Mouse (Mus musculus) forebrain, postnatal 0 days (tissue): ENCODE results near the gene Gba2. TPM values are rescaled to one million over a fixed set of nuclear protein-coding genes. Genes with fewer than 3 reads are reported as not detected.

Experiments
- ATAC-seq: fragments of 200-750 bp; cut with Nextera tagmentation; 2 replicates; pipeline ENCODE4 v1.8.0; 2017; ENCODE audit warnings: mild to moderate bottlenecking, moderate library complexity
- DNase-seq: peaks from one replicate; pipeline ENCODE4 v3.0.0-alpha.2; 2015
- H3K27ac ChIP-seq: fragments of 300-500 bp; sonication (generic); 2 replicates; pipeline ENCODE4 v1.5.1; 2014; ENCODE audit warnings: low read depth, mild to moderate bottlenecking, antibody characterized with exemption, low read length, moderate library complexity, mixed read lengths
- H3K27me3 ChIP-seq: fragments of 300-500 bp; sonication (generic); 2 replicates; pipeline ENCODE4 v1.6.1; 2014; ENCODE audit warnings: mild to moderate bottlenecking, low read length, mixed read lengths; ENCODE audit not compliant: insufficient read depth
- H3K36me3 ChIP-seq: fragments of 300-500 bp; sonication (generic); 2 replicates; pipeline ENCODE4 v1.6.1; 2014; ENCODE audit warnings: mild to moderate bottlenecking, moderate library complexity; ENCODE audit not compliant: insufficient read depth
- H3K4me1 ChIP-seq: fragments of 300-500 bp; sonication (generic); 2 replicates; pipeline ENCODE4 v1.6.1; 2014; ENCODE audit warnings: antibody characterized with exemption; ENCODE audit not compliant: insufficient read depth
- H3K4me2 ChIP-seq: fragments of 300-500 bp; sonication (generic); 2 replicates; pipeline ENCODE4 v1.6.1; 2014; ENCODE audit warnings: low read depth, mild to moderate bottlenecking, moderate library complexity
- H3K4me3 ChIP-seq: fragments of 300-500 bp; sonication (generic); 2 replicates; pipeline ENCODE4 v1.5.1; 2014; ENCODE audit warnings: low read depth, low read length, mixed read lengths
- H3K9ac ChIP-seq: fragments of 300-500 bp; sonication (generic); 2 replicates; pipeline ENCODE4 v1.6.1; 2014; ENCODE audit warnings: mild to moderate bottlenecking
- H3K9me3 ChIP-seq: fragments of 300-500 bp; sonication (generic); 2 replicates; pipeline ENCODE4 v1.6.1; 2016; ENCODE audit warnings: low read length
- CTCF ChIP-seq: sonication (generic); IDR thresholded peaks from 2 replicates; pipeline ENCODE4 v1.5.1; 2016; ENCODE audit warnings: antibody characterized with exemption, control low read depth, low read depth
- WGBS: fragments of 180-500 bp; shearing (Covaris S2); extraction: QIAGEN DNeasy Blood & Tissue Kit; methylation state at CpG from one replicate; pipeline ENCODE4 v1.1.7; 2014; 5-methylcytosine and 5-hydroxymethylcytosine counted together
- polyA plus RNA-seq: library from polyadenylated mRNA; unstranded; fragments of >200 nt; fragmentation: Nextera tagmentation; extraction: Ambion mirVana; gene quantifications from 2 replicates; pipeline ENCODE4 v1.2.1, GENCODE M21; 2015
- total RNA-seq: library from RNA; depleted of rRNA; stranded (reverse); fragments of >200 nt; gene quantifications from 2 replicates; pipeline ENCODE4 v1.2.3, GENCODE M21; 2014

Gene Gba2
- total and polyA plus RNA-seq, 2 experiments from 2014 or later = 31.6 to 45.4 TPM

DNA sequence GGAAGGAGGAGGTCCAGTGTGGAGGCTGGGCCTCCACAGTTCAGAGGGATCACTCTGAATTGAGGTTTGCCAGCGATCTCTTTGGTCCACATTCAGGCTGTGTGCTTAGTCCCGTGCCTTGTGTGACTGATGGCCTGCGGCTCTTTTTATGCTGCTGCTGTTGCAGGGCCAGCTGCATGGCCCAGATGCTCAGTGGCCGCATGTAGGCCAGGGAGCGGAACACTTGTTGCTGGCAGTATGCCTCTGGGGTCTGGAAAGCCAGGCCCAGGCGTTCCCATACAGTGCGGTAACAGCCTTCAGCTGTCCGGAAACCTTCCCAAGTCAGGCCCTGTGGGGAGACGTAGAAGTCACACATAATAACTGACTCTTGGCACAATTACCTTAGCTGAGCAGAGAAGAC, 11.5 kb downstream of the Gba2 start:
- Histone ChIP-seq H3K4me1 (peaks cover 12% of the 10 kb centered on the region; the same call in 1 of the 2 replicates), H3K9me3 (no peaks in the 10 kb centered on the region), H3K27ac (no peak overlapping the region), H3K36me3 (peaks cover 74% of the 10 kb centered on the region), H3K4me3 (no peak overlapping the region), H3K27me3 (no peaks in the 10 kb centered on the region), H3K4me2 (no peak overlapping the region), H3K9ac (no peak overlapping the region)
- ATAC-seq (no peak), DNase-seq (no peak)
- WGBS = 92% methylated on average over 9 of the region's 9 CpGs
- TF ChIP-seq CTCF = no peak

DNA sequence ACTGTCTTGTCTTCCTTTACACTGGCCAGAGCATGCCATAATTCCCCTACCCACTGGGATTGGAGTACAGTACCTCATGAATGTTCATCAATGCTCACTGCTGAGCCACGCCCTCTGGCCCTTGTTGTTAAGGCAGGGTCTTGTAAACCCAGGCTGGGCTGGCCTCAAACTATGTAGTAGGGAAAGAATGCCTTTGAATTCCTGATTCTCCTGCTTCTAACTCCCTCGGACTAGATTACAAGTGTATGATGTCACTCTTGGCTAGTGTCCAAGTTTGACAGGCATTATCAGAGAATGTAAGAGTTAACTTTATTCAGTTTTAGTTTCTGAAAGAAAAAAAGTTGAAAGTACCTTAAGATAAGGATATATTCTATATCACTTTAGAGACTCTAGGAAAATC, 14.4 kb downstream of the Gba2 start:
- H3K36me3 ChIP-seq = peaks cover 49% of the 10 kb centered on the region
- DNase-seq (no peak), ATAC-seq (no peak)
- 31% methylated on average over 2 of the region's 2 CpGs for WGBS
- H3K27ac ChIP-seq = no peak overlapping the region
- no peak overlapping the region for H3K4me3 ChIP-seq
- H3K27me3 ChIP-seq = no peaks in the 10 kb centered on the region
- no peak overlapping the region for H3K4me2 ChIP-seq
- H3K9ac ChIP-seq = no peak overlapping the region
- H3K4me1 ChIP-seq = peaks cover 12% of the 10 kb centered on the region; the same call in 1 of the 2 replicates
- H3K9me3 ChIP-seq = no peaks in the 10 kb centered on the region
- no peak for TF ChIP-seq CTCF

DNA sequence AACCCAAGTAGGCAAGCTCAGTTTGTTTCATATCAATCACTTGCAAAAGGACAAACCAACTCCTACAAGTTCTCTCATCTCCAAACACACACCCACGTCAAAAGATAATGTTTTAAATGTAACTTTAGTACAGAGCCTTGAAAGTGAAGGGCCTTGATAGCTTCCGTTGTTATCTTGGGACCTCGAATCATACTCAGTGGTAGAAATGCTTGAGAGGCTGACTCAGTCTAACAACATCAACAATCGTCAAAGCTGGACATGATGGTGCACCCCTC, 15.1 kb downstream of the Gba2 start:
- no peak for DNase-seq
- peak overlapping the region; percentile 97 for H3K4me3 ChIP-seq
- H3K9ac ChIP-seq = peak overlapping the region; percentile 89
- no peaks in the 10 kb centered on the region for H3K27me3 ChIP-seq
- H3K4me2 ChIP-seq = peak overlapping the region; percentile 72
- H3K9me3 ChIP-seq = no peaks in the 10 kb centered on the region
- H3K36me3 ChIP-seq = peaks cover 46% of the 10 kb centered on the region
- WGBS = 89% methylated on average over 4 of the region's 4 CpGs
- ATAC-seq = no peak
- peaks cover 12% of the 10 kb centered on the region; the same call in 1 of the 2 replicates for H3K4me1 ChIP-seq
- no peak overlapping the region for H3K27ac ChIP-seq
- TF ChIP-seq CTCF = no peak

DNA sequence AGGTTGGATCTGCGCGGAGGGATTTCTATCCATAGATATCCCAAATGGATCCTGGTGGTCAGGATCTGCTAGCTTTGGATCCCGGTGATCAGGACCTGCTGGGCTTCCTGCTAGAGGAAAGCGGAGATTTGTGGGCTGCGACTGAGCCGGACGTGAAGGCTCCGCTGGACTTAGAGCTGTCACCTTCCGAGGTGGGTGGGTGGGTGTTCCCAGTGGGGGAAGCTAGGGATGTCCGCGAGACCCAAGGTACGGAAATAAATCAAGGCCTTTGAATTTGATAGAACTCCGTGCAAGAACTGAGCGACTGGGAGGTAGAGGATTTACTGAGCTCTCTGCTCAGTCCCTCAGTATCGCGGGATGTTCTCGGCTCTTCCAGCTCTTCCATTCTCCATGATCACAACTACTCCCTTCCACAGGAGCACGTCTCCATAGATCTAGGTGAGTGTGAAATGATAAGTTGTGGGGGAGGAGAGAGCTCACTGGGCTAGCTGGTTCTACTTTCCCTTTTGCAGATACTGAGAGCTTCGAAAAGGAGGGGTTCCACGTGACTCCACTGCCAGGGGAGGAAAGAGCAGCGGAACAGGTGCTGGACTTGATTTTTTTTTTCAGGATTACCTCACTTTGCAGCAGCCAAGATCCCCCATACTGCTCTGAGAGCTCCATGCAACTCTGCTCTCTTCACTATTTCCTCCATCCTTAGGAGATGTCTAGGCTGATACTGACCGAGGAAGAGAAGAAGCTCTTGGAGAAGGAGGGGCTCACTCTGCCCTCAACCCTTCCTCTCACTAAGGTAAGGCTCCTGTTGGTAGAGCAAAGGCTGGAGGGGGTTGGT, 15.7 kb downstream of the Gba2 start:
- Histone ChIP-seq H3K36me3 (peaks cover 46% of the 10 kb centered on the region), H3K4me2 (peak overlapping the region; percentile 72), H3K9me3 (no peaks in the 10 kb centered on the region), H3K4me3 (peak overlapping the region; percentile 97), H3K9ac (peak overlapping the region; percentile 89), H3K27ac (peak overlapping the region; percentile 94), H3K4me1 (peaks cover 12% of the 10 kb centered on the region; the same call in 1 of the 2 replicates), H3K27me3 (no peaks in the 10 kb centered on the region)
- ATAC-seq = peak; percentile 14
- 7% methylated on average over 22 of the region's 22 CpGs for WGBS
- no peak for TF ChIP-seq CTCF
- DNase-seq = no peak

DNA sequence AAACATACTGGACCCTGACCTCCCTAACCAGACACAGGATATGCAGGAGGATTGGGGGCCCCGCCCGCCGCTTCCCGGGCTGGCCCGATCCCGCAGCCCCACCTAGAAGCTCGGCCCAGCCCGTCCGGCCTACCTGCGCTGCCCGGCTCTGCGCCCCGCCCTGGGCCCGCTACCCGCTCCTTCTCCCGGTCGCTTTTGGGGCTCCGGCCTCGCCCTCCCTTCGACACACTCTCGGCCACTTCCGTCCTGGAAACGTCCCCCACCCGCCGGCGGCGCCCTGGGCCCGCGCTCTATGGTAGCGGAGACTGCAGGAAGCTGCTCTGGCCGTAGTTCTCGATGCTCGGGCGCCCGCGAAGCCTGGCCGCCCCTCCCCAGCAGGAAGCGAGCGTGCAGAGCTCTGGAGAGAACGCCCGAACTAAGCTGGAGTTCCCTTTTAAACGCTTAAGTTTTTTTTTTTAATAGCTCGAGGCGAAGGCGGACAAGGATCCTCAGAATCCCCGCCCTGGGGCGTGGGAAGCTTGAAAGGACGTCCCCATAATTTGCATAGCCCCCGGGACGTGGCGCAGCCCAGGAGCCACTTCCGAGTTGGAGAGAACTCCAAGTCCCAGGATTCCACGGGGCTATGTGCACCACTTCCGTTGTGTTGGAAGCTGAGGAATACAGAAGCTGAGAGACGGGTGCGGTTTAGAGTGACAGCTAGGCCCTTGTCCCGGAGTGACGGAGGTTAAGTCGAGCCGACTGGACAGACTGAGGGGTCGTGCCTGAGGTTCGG, 16.5 kb downstream of the Gba2 start, which contains the start of the genes Creb3 and Tln1:
TSS of gene Creb3 (plus strand) at position 336 of the 772 bp plus-strand sequence.
TSS of gene Tln1 (minus strand) at position 695 of the 772 bp plus-strand sequence.
- DNase-seq = peak; percentile 96
- Histone ChIP-seq H3K27ac (peak within 1 kb of the TSS; percentile 94), H3K4me3 (peak within 1 kb of the TSS; percentile 97), H3K9ac (peak within 1 kb of the TSS; percentile 89), H3K9me3 (no peaks in the 10 kb centered on the region), H3K27me3 (no peaks in the 10 kb centered on the region), H3K4me2 (peak within 1 kb of the TSS; percentile 72), H3K36me3 (peaks cover 43% of the 10 kb centered on the region), H3K4me1 (peaks cover 12% of the 10 kb centered on the region; the same call in 1 of the 2 replicates)
- 2% methylated on average over 62 of the region's 62 CpGs for WGBS
- peak; percentile 97 for ATAC-seq
- TF ChIP-seq CTCF = peak; percentile 45; the same call in 1 of the 2 replicates

DNA sequence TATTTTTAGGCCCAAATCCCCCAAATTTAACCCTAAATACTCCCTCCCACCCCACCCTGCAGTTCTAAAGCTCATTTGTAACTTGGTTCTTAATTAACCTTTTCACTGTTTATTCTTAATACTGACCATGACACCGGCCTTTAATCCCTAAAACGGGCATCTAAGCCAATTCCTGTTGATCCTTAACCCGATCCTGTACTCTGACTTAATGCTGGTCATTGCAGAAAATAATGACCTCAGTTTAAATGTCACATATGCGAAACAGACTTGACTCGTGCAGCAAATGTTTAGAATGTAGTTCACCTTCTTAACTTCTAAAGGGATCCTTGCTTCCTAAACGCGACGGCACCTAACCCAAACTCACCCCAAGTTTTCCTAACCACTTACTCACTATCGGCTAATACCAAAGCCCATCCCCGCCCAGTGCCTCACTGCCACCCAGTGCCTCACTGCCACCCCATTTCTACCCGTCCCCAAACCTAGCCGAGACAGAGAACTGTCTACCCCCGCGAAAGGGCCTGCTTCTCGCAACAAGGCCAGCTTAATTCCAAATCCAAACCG, 17.2 kb downstream of the Gba2 start:
- H3K9ac ChIP-seq = peak overlapping the region; percentile 89
- peak overlapping the region; percentile 94 for H3K27ac ChIP-seq
- DNase-seq = no peak
- WGBS = 1% methylated on average over 16 of the region's 16 CpGs
- H3K27me3 ChIP-seq = no peaks in the 10 kb centered on the region
- no peaks in the 10 kb centered on the region for H3K9me3 ChIP-seq
- peak overlapping the region; percentile 97 for H3K4me3 ChIP-seq
- peak overlapping the region; percentile 72 for H3K4me2 ChIP-seq
- H3K36me3 ChIP-seq = peaks cover 38% of the 10 kb centered on the region
- peaks cover 12% of the 10 kb centered on the region; the same call in 1 of the 2 replicates for H3K4me1 ChIP-seq
- TF ChIP-seq CTCF = no peak
- peak; percentile 14 for ATAC-seq
